ENCODE assay signal across 9 mouse cellular contexts in the genomic region with DNA sequence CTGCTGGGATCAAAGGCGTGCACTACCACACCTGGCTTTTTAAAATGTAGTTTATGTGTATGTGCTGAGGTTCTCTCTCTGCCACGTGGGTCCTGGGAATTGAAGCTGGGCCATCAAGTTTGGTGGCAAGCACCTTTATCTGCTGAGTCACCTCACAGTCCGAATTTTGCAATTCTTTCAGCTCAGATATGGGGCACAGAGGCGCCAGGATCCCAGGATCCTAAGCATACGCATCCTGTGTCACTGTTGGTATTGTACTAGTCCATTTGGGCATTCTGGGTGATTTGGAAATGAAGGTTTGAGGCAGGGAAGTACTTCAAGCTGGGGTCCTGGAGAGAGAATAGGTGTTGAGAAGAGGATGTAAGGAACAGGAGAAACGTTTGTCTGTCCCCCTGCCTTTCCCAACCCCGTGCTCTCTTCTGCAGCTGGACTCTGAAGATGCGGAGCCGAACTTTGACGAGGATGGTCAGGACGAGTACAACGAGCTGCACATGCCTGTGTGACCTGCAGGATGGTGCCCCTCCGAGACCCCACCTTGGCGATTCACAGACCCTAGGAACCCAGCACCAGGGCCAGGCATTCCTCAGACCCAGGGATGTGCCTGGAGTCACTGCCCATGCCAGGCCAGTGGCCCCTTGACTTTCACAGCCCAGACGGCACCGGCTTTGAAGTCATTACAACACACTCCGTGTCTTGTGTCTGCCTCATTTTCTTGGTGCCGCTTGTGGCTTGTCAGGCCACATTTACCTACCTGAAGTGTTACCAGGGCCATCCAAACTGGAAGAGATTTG. TPM values are rescaled to one million over a fixed set of nuclear protein-coding genes. Genes with fewer than 3 reads are reported as not detected.
DNase-seq lines count a peak whose midpoint lies in the region; ATAC-seq lines count a peak whose summit lies in the region.
"Had no signal": no experiment of that assay in that cellular context is flagged by ENCODE, and none has a peak within 500 bp of the region (broad histone marks: within the 10 kb centered on the region; RNA-seq: fewer than 3 reads in every experiment).

No protein-coding gene starts in this region.

- peaks cover 15% of the 10 kb centered on the region for H3K4me1 ChIP-seq in hindbrain, embryonic 10.5 days (replicated peaks)
- 0 out of 2 replicates have a peak, but pooled peaks cover 2% of the 10 kb centered on the region for H3K4me1 ChIP-seq in hindbrain, embryonic 11.5 days (replicated peaks; ENCODE audit: control insufficient read depth, insufficient read depth, low read length)
- H3K4me1 ChIP-seq in limb, embryonic 13.5 days: peaks cover 14% of the 10 kb centered on the region

- ATAC-seq in hindbrain, embryonic 11.5 days (ENCODE audit: low FRiP score): no peak
- ATAC-seq in limb, embryonic 13.5 days (ENCODE audit: low FRiP score, low read depth): no peak

- no peak overlapping the region for H3K4me2 ChIP-seq in hindbrain, embryonic 11.5 days (replicated peaks; ENCODE audit: low read depth, low read length)
- peak overlapping the region; percentile 53 for H3K4me2 ChIP-seq in limb, embryonic 13.5 days (replicated peaks)
- H3K4me2 ChIP-seq: liver, embryonic 13.5 days had no signal

- 0 out of 2 replicates have a peak, but pooled peaks cover 3% of the 10 kb centered on the region for H3K9me3 ChIP-seq in hindbrain, embryonic 10.5 days
- H3K9me3 ChIP-seq in hindbrain, embryonic 11.5 days (ENCODE audit: control insufficient read depth, low read length): no peaks in the 10 kb centered on the region
- peaks cover 7% of the 10 kb centered on the region; the same call in 1 of the 2 replicates for H3K9me3 ChIP-seq in limb, embryonic 13.5 days
- H3K9me3 ChIP-seq: liver, embryonic 13.5 days had no signal

- peak overlapping the region; percentile 43; the same call in 1 of the 2 replicates for H3K4me3 ChIP-seq in hindbrain, embryonic 10.5 days
- H3K4me3 ChIP-seq in hindbrain, embryonic 11.5 days (ENCODE audit: low read depth, low read length): no peak overlapping the region
- no peak overlapping the region for H3K4me3 ChIP-seq in limb, embryonic 13.5 days
- H3K4me3 ChIP-seq: liver, embryonic 13.5 days had no signal

- WGBS in hindbrain, embryonic 10.5 days: 89% methylated on average over 18 of the region's 18 CpGs
- 86% methylated on average over 18 of the region's 18 CpGs for WGBS in hindbrain, embryonic 11.5 days
- 81% methylated on average over 18 of the region's 18 CpGs for WGBS in limb, embryonic 13.5 days

- peaks cover 38% of the 10 kb centered on the region for H3K36me3 ChIP-seq in hindbrain, embryonic 10.5 days
- no peaks in the 10 kb centered on the region for H3K36me3 ChIP-seq in hindbrain, embryonic 11.5 days (ENCODE audit: control insufficient read depth, insufficient read depth, low read length)
- peaks cover 49% of the 10 kb centered on the region for H3K36me3 ChIP-seq in limb, embryonic 13.5 days
- H3K36me3 ChIP-seq: liver, embryonic 13.5 days had no signal

- peaks cover 10% of the 10 kb centered on the region for H3K27me3 ChIP-seq in hindbrain, embryonic 10.5 days (ENCODE audit: insufficient read depth, poor library complexity, severe bottlenecking)
- no peaks in the 10 kb centered on the region for H3K27me3 ChIP-seq in hindbrain, embryonic 11.5 days (ENCODE audit: control insufficient read depth, insufficient read depth, low read length)
- H3K27me3 ChIP-seq in limb, embryonic 13.5 days: no peaks in the 10 kb centered on the region

- H3K27ac ChIP-seq in hindbrain, embryonic 10.5 days: peak overlapping the region; percentile 79; the same call in 1 of the 2 replicates
- H3K27ac ChIP-seq in hindbrain, embryonic 11.5 days (ENCODE audit: low read depth, low read length): no peak overlapping the region
- peak overlapping the region; percentile 89 for H3K27ac ChIP-seq in limb, embryonic 13.5 days
- H3K27ac ChIP-seq: liver, embryonic 13.5 days had no signal

- DNase-seq in adrenal gland, adult (ENCODE audit: inconsistent age in 2 of 2, low spot score in 1 of 2): peak; percentile 65 to 83
- no peak for DNase-seq in adrenal gland, postnatal 4 days (ENCODE audit: low spot score in 2 of 2)
- no peak for DNase-seq in hindbrain, embryonic 10.5 days (ENCODE audit: low spot score)
- DNase-seq in hindbrain, embryonic 11.5 days (ENCODE audit: low spot score): no peak
- peak; percentile 48 to 57 for DNase-seq in adrenal gland, postnatal 36 days
- no peak for DNase-seq in retina, embryonic 14.5 days (ENCODE audit: low spot score)
- DNase-seq in kidney, postnatal 36 days: no peak

- no peak overlapping the region for H3K9ac ChIP-seq in hindbrain, embryonic 11.5 days (ENCODE audit: low read depth, low read length)
- peak overlapping the region; percentile 48; the same call in 1 of the 2 replicates for H3K9ac ChIP-seq in limb, embryonic 13.5 days
- H3K9ac ChIP-seq: liver, embryonic 13.5 days had no signal

RNA-seq across cellular contexts. Expression of a gene that starts 12.5 kb away (rescaled TPM):
- total RNA-seq in adrenal gland, postnatal 4 days (2021): 100 to 1,000 TPM; 136 to 143 TPM
- polyA plus RNA-seq in hindbrain, embryonic 10.5 days (2016; fragmentation: Nextera tagmentation; extraction: Ambion mirVana): 13.2 and 19.8 TPM in 2 replicates
- polyA plus RNA-seq in hindbrain, embryonic 11.5 days (2014; fragmentation: Nextera tagmentation; extraction: Ambion mirVana): 8.0 and 9.2 TPM in 2 replicates
- 100 to 1,000 TPM in 1 of 2 experiments, 10 to 100 TPM in 1; 99.2 to 120 TPM for total RNA-seq in adrenal gland, postnatal 36 days (2021)
- 34.3 and 37.7 TPM in 2 replicates for polyA plus RNA-seq in limb, embryonic 13.5 days (2015; fragmentation: Nextera tagmentation; extraction: Ambion mirVana)

RNA-seq across cellular contexts. Expression of a gene that starts 37.3 kb away (rescaled TPM):
- total RNA-seq in adrenal gland, postnatal 4 days (2021): 10 to 100 TPM; 38.1 to 38.4 TPM
- polyA plus RNA-seq in hindbrain, embryonic 10.5 days (2016; fragmentation: Nextera tagmentation; extraction: Ambion mirVana): 29.6 and 30.0 TPM in 2 replicates
- 11.8 and 13.4 TPM in 2 replicates for polyA plus RNA-seq in hindbrain, embryonic 11.5 days (2014; fragmentation: Nextera tagmentation; extraction: Ambion mirVana)
- 10 to 100 TPM; 16.6 to 20.6 TPM for total RNA-seq in adrenal gland, postnatal 36 days (2021)
- polyA plus RNA-seq in limb, embryonic 13.5 days (2015; fragmentation: Nextera tagmentation; extraction: Ambion mirVana): 23.4 and 25.5 TPM in 2 replicates

RNA-seq across cellular contexts. Expression of a gene that starts 51.7 kb away (rescaled TPM):
- 10 to 100 TPM; 71.4 to 80.6 TPM for total RNA-seq in adrenal gland, postnatal 4 days (2021)
- 2.7 TPM in 2 replicates for polyA plus RNA-seq in hindbrain, embryonic 10.5 days (2016; fragmentation: Nextera tagmentation; extraction: Ambion mirVana)
- 1.3 and 2.0 TPM in 2 replicates for polyA plus RNA-seq in hindbrain, embryonic 11.5 days (2014; fragmentation: Nextera tagmentation; extraction: Ambion mirVana)
- total RNA-seq in adrenal gland, postnatal 36 days (2021): 10 to 100 TPM; 21.8 to 34.7 TPM
- 14.2 and 14.3 TPM in 2 replicates for polyA plus RNA-seq in limb, embryonic 13.5 days (2015; fragmentation: Nextera tagmentation; extraction: Ambion mirVana)

RNA-seq across cellular contexts. Expression of a gene that starts 52.3 kb away (rescaled TPM):
- 100 to 1,000 TPM; 241 to 242 TPM for total RNA-seq in adrenal gland, postnatal 4 days (2021)
- polyA plus RNA-seq in hindbrain, embryonic 10.5 days (2016; fragmentation: Nextera tagmentation; extraction: Ambion mirVana): 37.9 and 44.2 TPM in 2 replicates
- polyA plus RNA-seq in hindbrain, embryonic 11.5 days (2014; fragmentation: Nextera tagmentation; extraction: Ambion mirVana): 34.0 and 34.4 TPM in 2 replicates
- 10 to 100 TPM; 59.8 to 67.4 TPM for total RNA-seq in adrenal gland, postnatal 36 days (2021)
- 85.1 and 86.4 TPM in 2 replicates for polyA plus RNA-seq in limb, embryonic 13.5 days (2015; fragmentation: Nextera tagmentation; extraction: Ambion mirVana)

Comparison
In these comparisons a context has a peak if more than half of its experiments do, and no peak if none do; other contexts are left out.
1. DNase-seq: peak in adrenal gland, adult (2 of 2) and adrenal gland, postnatal 36 days (2 of 2); none in adrenal gland, postnatal 4 days (0 of 2), hindbrain, embryonic 10.5 days (single experiment), hindbrain, embryonic 11.5 days (single experiment), retina, embryonic 14.5 days (single experiment) and kidney, postnatal 36 days (0 of 2).